Mouse (Mus musculus) right cerebral cortex, postnatal 36 days (tissue): ENCODE measurements around the gene H2-M9.

ENCODE experiments used
- DNase-seq, 2 experiments: peaks; one replicate each; pipeline ENCODE4 v3.0.0; 2022; ENCODE audit warnings: low spot score in 2 of 2, mixed read lengths in 1 of 2

The H2-M9 gene

GRCm38 (mm10) chr17:36642566-36642965 is at the start of gene H2-M9:
Gene H2-M9, minus strand, starts transcription at chr17:36642666.
- DNase-seq = no peak

- no peak for DNase-seq
Observed at GRCm38 (mm10) chr17:36672119-36672518, 29.7 kb upstream of the H2-M9 start, which contains the start of gene H2-M1. Gene H2-M1, minus strand, starts transcription at chr17:36672219.
